ENCODE assay signal across 1 mouse cellular context in genomic region chr2:52435919-52436632, GRCm38 (mm10).
A peak's percentile ranks its signal among the peaks of the same experiment; 100 is the strongest.
TF ChIP-seq lines count a peak whose summit lies in the region.

No protein-coding gene starts in this region.

TF ChIP-seq in myocyte, 11 proteins besides CTCF, POLR2A, EP300 and RAD21:
- TF ChIP-seq MAX (IDR thresholded peaks at IDR 0.05; ENCODE audit: low read depth) (no peak), MYOG (IDR thresholded peaks at IDR 0.05; ENCODE audit: control insufficient read depth in 1 of 3, insufficient read depth in 1 of 3, insufficient read length in 2 of 3, low read depth in 2 of 3) (no peak), REST (IDR thresholded peaks at IDR 0.05; ENCODE audit: insufficient read depth, insufficient read length) (peak; percentile 61), E2F4 (IDR thresholded peaks at IDR 0.05; ENCODE audit: insufficient read depth) (no peak)
